Mouse (Mus musculus): ENCODE results near the gene Vapb.
A peak's percentile ranks its signal among the peaks of the same experiment; 100 is the strongest.
"Not testable (repeated sequence)": the region's sequence is repeated elsewhere in the genome, so short reads cannot be mapped to it uniquely, and the experiment has no call there.

Vapb gene

GRCm38 (mm10) chr2:173737222-173737989, at the start of gene Vapb:
Vapb (plus strand) TSS chr2:173737511.
- peak; percentile 100 for DNase-seq

GRCm38 (mm10) chr2:173689835-173690234, 47.5 kb upstream of the Vapb start:
- DNase-seq: no peak

- no peak for DNase-seq
Observed at GRCm38 (mm10) chr2:173691748-173692147, 45.6 kb upstream of the Vapb start.

GRCm38 (mm10) chr2:173692693-173693092, 44.6 kb upstream of the Vapb start:
- DNase-seq: no peak

GRCm38 (mm10) chr2:173698850-173699249, 38.5 kb upstream of the Vapb start:
- DNase-seq: no peak

GRCm38 (mm10) chr2:173702096-173702866, 35.0 kb upstream of the Vapb start:
- DNase-seq: no peak

GRCm38 (mm10) chr2:173702867-173703237, 34.5 kb upstream of the Vapb start:
- no peak for DNase-seq

- peak; percentile 60 to 70 for DNase-seq
Observed at GRCm38 (mm10) chr2:173705827-173706551, 31.3 kb upstream of the Vapb start.

- DNase-seq: not testable (repeated sequence)
Observed at GRCm38 (mm10) chr2:173707626-173708025, 29.7 kb upstream of the Vapb start.

- peak; percentile 42 to 44 for DNase-seq
Observed at GRCm38 (mm10) chr2:173710193-173710592, 27.1 kb upstream of the Vapb start.

GRCm38 (mm10) chr2:173712656-173713055, 24.7 kb upstream of the Vapb start:
- peak; percentile 30 to 51 for DNase-seq

GRCm38 (mm10) chr2:173713241-173713640, 24.1 kb upstream of the Vapb start:
- no peak for DNase-seq

- DNase-seq: no peak
Observed at GRCm38 (mm10) chr2:173714620-173715218, 22.6 kb upstream of the Vapb start.

GRCm38 (mm10) chr2:173716966-173717365, 20.3 kb upstream of the Vapb start:
- DNase-seq: peak; percentile 32 to 53

- DNase-seq: not testable (repeated sequence)
Observed at GRCm38 (mm10) chr2:173719115-173719514, 18.2 kb upstream of the Vapb start, which contains the start of gene 1700010B08Rik. 1700010B08Rik (plus strand) TSS chr2:173719415.

GRCm38 (mm10) chr2:173722251-173722857, 15.0 kb upstream of the Vapb start:
- DNase-seq: no peak

GRCm38 (mm10) chr2:173724382-173724781, 12.9 kb upstream of the Vapb start:
- peak in 1 of 2 experiments; percentile 16 for DNase-seq

GRCm38 (mm10) chr2:173724940-173725807, 12.1 kb upstream of the Vapb start:
- no peak for DNase-seq

- DNase-seq: no peak
Observed at GRCm38 (mm10) chr2:173725819-173726218, 11.5 kb upstream of the Vapb start.

- no peak for DNase-seq
Observed at GRCm38 (mm10) chr2:173730444-173730966, 6.8 kb upstream of the Vapb start.

GRCm38 (mm10) chr2:173734426-173734825, 2.9 kb upstream of the Vapb start:
- DNase-seq: no peak
